Comparison of ENCODE assay signal across 16 mouse cellular contexts in genomic region chr8:88258544-88258943, GRCm38 (mm10).
"Had no signal": no experiment of that assay in that cellular context is flagged by ENCODE, and none has a peak within 500 bp of the region (broad histone marks: within the 10 kb centered on the region; RNA-seq: fewer than 3 reads in every experiment).

No protein-coding gene starts in this region.

- H3K27me3 ChIP-seq: neural tube, embryonic 13.5 days; neural tube, embryonic 15.5 days; stomach, embryonic 15.5 days had no signal

- H3K27ac ChIP-seq: neural tube, embryonic 13.5 days; neural tube, embryonic 15.5 days; stomach, embryonic 15.5 days; stomach, postnatal 0 days had no signal

- H3K9me3 ChIP-seq: neural tube, embryonic 13.5 days; neural tube, embryonic 15.5 days; stomach, embryonic 15.5 days had no signal

- H3K9ac ChIP-seq: neural tube, embryonic 13.5 days; neural tube, embryonic 15.5 days; stomach, embryonic 15.5 days had no signal

- DNase-seq: retina, postnatal 1 day; right cerebral cortex, adult 18-20 months; right cerebral cortex, postnatal 14 days; right cerebral cortex, postnatal 25 days; right cerebral cortex, postnatal 4 days; spleen, adult 18-20 months; thymus, adult 18-20 months; thymus, adult 2 months; thymus, postnatal 14 days; thymus, postnatal 25 days; thymus, postnatal 36 days; thymus, postnatal 4 days had no signal

- H3K4me1 ChIP-seq: neural tube, embryonic 15.5 days had no signal

- H3K4me3 ChIP-seq: neural tube, embryonic 13.5 days; neural tube, embryonic 15.5 days; stomach, embryonic 15.5 days had no signal

- H3K4me2 ChIP-seq: neural tube, embryonic 13.5 days; neural tube, embryonic 15.5 days; stomach, embryonic 15.5 days had no signal
